Mouse (Mus musculus): ENCODE results near the gene Copb2. TPM values are rescaled to one million over a fixed set of nuclear protein-coding genes. Genes with fewer than 3 reads are reported as not detected.

The Copb2 gene
- total and polyA plus RNA-seq, 2 experiments from 2014 or later = 86.1 to 93.9 TPM

GRCm38 (mm10) chr9:98601837-98602359, 38.4 kb downstream of the Copb2 start:
- no peaks in the 10 kb centered on the region for H3K27me3 ChIP-seq (ENCODE audit: control insufficient read depth, insufficient read depth, low read length)
- no peaks in the 10 kb centered on the region for H3K9me3 ChIP-seq (replicated peaks; ENCODE audit: control insufficient read depth, low read length)
- H3K27ac ChIP-seq (ENCODE audit: low read depth) = no peak overlapping the region
- DNase-seq (ENCODE audit: low spot score) (no peak), ATAC-seq (ENCODE audit: insufficient read depth, low read depth) (no peak)
- H3K4me2 ChIP-seq (ENCODE audit: low read depth, low read length) = peak overlapping the region; percentile 89
- H3K4me1 ChIP-seq (ENCODE audit: control insufficient read depth, insufficient read depth) = peaks cover 11% of the 10 kb centered on the region
- H3K9ac ChIP-seq (replicated peaks; ENCODE audit: low read depth, low read length) = peak overlapping the region; percentile 71; the same call in 1 of the 2 replicates
- no peak for TF ChIP-seq CTCF (IDR thresholded peaks at IDR 0.05; ENCODE audit: low read depth)
- TF ChIP-seq EP300 (IDR thresholded peaks at IDR 0.05; ENCODE audit: low read depth) = no peak
- peaks cover 12% of the 10 kb centered on the region; the same call in 1 of the 2 replicates for H3K36me3 ChIP-seq (replicated peaks; ENCODE audit: control insufficient read depth, insufficient read depth, low read length)
- WGBS = 52% methylated on average over 11 of the region's 11 CpGs
- peak overlapping the region; percentile 81 for H3K4me3 ChIP-seq (ENCODE audit: low read depth, low read length)

GRCm38 (mm10) chr9:98604896-98605295, 41.4 kb downstream of the Copb2 start:
- no peaks in the 10 kb centered on the region for H3K36me3 ChIP-seq (replicated peaks; ENCODE audit: control insufficient read depth, insufficient read depth, low read length)
- WGBS = 59% methylated on average over 4 of the region's 4 CpGs

GRCm38 (mm10) chr9:98628480-98628879, 65.0 kb downstream of the Copb2 start:
- H3K4me1 ChIP-seq (ENCODE audit: control insufficient read depth, insufficient read depth) = no peaks in the 10 kb centered on the region
- WGBS = 20% methylated on average over 3 of the region's 3 CpGs
- no peak for ATAC-seq (ENCODE audit: insufficient read depth, low read depth)
- no peak for TF ChIP-seq EP300 (IDR thresholded peaks at IDR 0.05; ENCODE audit: low read depth)
- TF ChIP-seq CTCF (IDR thresholded peaks at IDR 0.05; ENCODE audit: low read depth) = peak; percentile 14; the same call in 1 of the 2 replicates
- H3K9me3 ChIP-seq (replicated peaks; ENCODE audit: control insufficient read depth, low read length) = no peaks in the 10 kb centered on the region
- no peak for DNase-seq (ENCODE audit: low spot score)
- H3K4me3 ChIP-seq (ENCODE audit: low read depth, low read length) = no peak overlapping the region
- H3K27me3 ChIP-seq (ENCODE audit: control insufficient read depth, insufficient read depth, low read length) = 0 out of 2 replicates have a peak, but pooled peaks cover 3% of the 10 kb centered on the region
- no peak overlapping the region for H3K4me2 ChIP-seq (ENCODE audit: low read depth, low read length)
- no peak overlapping the region for H3K9ac ChIP-seq (replicated peaks; ENCODE audit: low read depth, low read length)
- no peak overlapping the region for H3K27ac ChIP-seq (ENCODE audit: low read depth)
- no peaks in the 10 kb centered on the region for H3K36me3 ChIP-seq (replicated peaks; ENCODE audit: control insufficient read depth, insufficient read depth, low read length)

More at GRCm38 (mm10) chr9:98604896-98605295, 41.4 kb downstream of the Copb2 start:
- Histone ChIP-seq H3K4me1 (ENCODE audit: control insufficient read depth, insufficient read depth) (peaks cover 11% of the 10 kb centered on the region), H3K27ac (ENCODE audit: low read depth) (no peak overlapping the region), H3K27me3 (ENCODE audit: control insufficient read depth, insufficient read depth, low read length) (no peaks in the 10 kb centered on the region), H3K4me2 (ENCODE audit: low read depth, low read length) (no peak overlapping the region), H3K9me3 (replicated peaks; ENCODE audit: control insufficient read depth, low read length) (no peaks in the 10 kb centered on the region), H3K4me3 (ENCODE audit: low read depth, low read length) (no peak overlapping the region), H3K9ac (replicated peaks; ENCODE audit: low read depth, low read length) (no peak overlapping the region)
- DNase-seq (ENCODE audit: low spot score) (no peak), ATAC-seq (ENCODE audit: insufficient read depth, low read depth) (no peak)
- no peak for TF ChIP-seq CTCF (IDR thresholded peaks at IDR 0.05; ENCODE audit: low read depth)
- TF ChIP-seq EP300 (IDR thresholded peaks at IDR 0.05; ENCODE audit: low read depth) = no peak

- no peak overlapping the region for H3K9ac ChIP-seq (replicated peaks; ENCODE audit: low read depth, low read length)
- no peak overlapping the region for H3K4me3 ChIP-seq (ENCODE audit: low read depth, low read length)
- no peaks in the 10 kb centered on the region for H3K36me3 ChIP-seq (replicated peaks; ENCODE audit: control insufficient read depth, insufficient read depth, low read length)
- no peak for DNase-seq (ENCODE audit: low spot score)
- no peaks in the 10 kb centered on the region for H3K9me3 ChIP-seq (replicated peaks; ENCODE audit: control insufficient read depth, low read length)
- ATAC-seq (ENCODE audit: insufficient read depth, low read depth) = no peak
- 57% methylated on average over 13 of the region's 13 CpGs for WGBS
- 0 out of 2 replicates have a peak, but pooled peaks cover 3% of the 10 kb centered on the region for H3K27me3 ChIP-seq (ENCODE audit: control insufficient read depth, insufficient read depth, low read length)
- H3K27ac ChIP-seq (ENCODE audit: low read depth) = no peak overlapping the region
- no peaks in the 10 kb centered on the region for H3K4me1 ChIP-seq (ENCODE audit: control insufficient read depth, insufficient read depth)
- no peak overlapping the region for H3K4me2 ChIP-seq (ENCODE audit: low read depth, low read length)
- TF ChIP-seq CTCF (IDR thresholded peaks at IDR 0.05; ENCODE audit: low read depth) = no peak
- TF ChIP-seq EP300 (IDR thresholded peaks at IDR 0.05; ENCODE audit: low read depth) = no peak
These were observed 70.0 kb downstream of the Copb2 start for GRCm38 (mm10) chr9:98633287-98634162.

Other genes starting within 250 kb of the Copb2 start
- 10.7 and 14.2 TPM in 2 replicates for gene Rbp1, start 140.8 kb upstream of the Copb2 start, total RNA-seq (2014; rRNA removed; ENCODE audit: low replicate concordance)
- 36.9 and 39.1 TPM in 2 replicates for gene Rbp1, start 140.8 kb upstream of the Copb2 start, polyA plus RNA-seq (2015; fragmentation: Nextera tagmentation; extraction: Ambion mirVana)
- not detected in 2 replicates for gene Rbp2, start 77.6 kb upstream of the Copb2 start, total RNA-seq (2014; rRNA removed; ENCODE audit: low replicate concordance)
- 0.21 TPM in 1 of 2 replicates, not detected in the other for gene Rbp2, start 77.6 kb upstream of the Copb2 start, polyA plus RNA-seq (2015; fragmentation: Nextera tagmentation; extraction: Ambion mirVana)
- gene Mrps22, start 37.9 kb downstream of the Copb2 start, total RNA-seq (2014; rRNA removed; ENCODE audit: low replicate concordance) = 54.1 and 63.3 TPM in 2 replicates
- gene Mrps22, start 37.9 kb downstream of the Copb2 start, polyA plus RNA-seq (2015; fragmentation: Nextera tagmentation; extraction: Ambion mirVana) = 46.7 and 48.6 TPM in 2 replicates

Data from heart, postnatal 0 days (tissue).